Mouse (Mus musculus) CH12.LX (cell line): ENCODE data around the gene Lrrc15. TPM values are rescaled to one million over a fixed set of nuclear protein-coding genes. Genes with fewer than 3 reads are reported as not detected.

Experiments used
- DNase-seq: peaks from one replicate; pipeline ENCODE4 v3.0.0-alpha.2; 2013; ENCODE audit errors: extremely low read depth
- H3K27ac ChIP-seq: 2 replicates; pipeline ENCODE4 v1.5.1; 2012; ENCODE audit warnings: low read depth, mild to moderate bottlenecking, control low read depth, moderate library complexity; ENCODE audit not compliant: insufficient read depth
- H3K27me3 ChIP-seq: replicated peaks from 2 replicates; pipeline ENCODE3; 2012; ENCODE audit warnings: inconsistent platforms
- H3K36me3 ChIP-seq, 2 experiments: replicated peaks in 1 of 2; 2 replicates each; pipeline versions ENCODE3 to v1.6.1; 2012; ENCODE audit warnings: inconsistent platforms in 1 of 2, low read length in 1 of 2, mild to moderate bottlenecking in 1 of 2, mixed read lengths in 1 of 2, moderate library complexity in 1 of 2; ENCODE audit not compliant: control insufficient read depth in 1 of 2, insufficient read depth in 1 of 2
- H3K4me1 ChIP-seq, 2 experiments: 2 replicates each; pipeline ENCODE4 v1.6.1; 2012; ENCODE audit warnings: inconsistent platforms in 1 of 2, moderate library complexity in 1 of 2; ENCODE audit not compliant: insufficient read depth in 2 of 2, control insufficient read depth in 1 of 2
- H3K4me2 ChIP-seq: 2 replicates; pipeline ENCODE4 v1.6.1; 2012; ENCODE audit warnings: low read depth, mild to moderate bottlenecking, control low read depth; ENCODE audit not compliant: poor library complexity, insufficient read depth, severe bottlenecking
- H3K4me3 ChIP-seq, 3 experiments: fragments of 150-350 bp in 1 of 3; sonication (generic) in 1 of 3; replicated peaks in 1 of 3; 2 replicates each; pipeline versions ENCODE3 to v1.5.1; 2011 to 2012; ENCODE audit warnings: low read depth in 2 of 3, low read length in 2 of 3, mild to moderate bottlenecking in 2 of 3, moderate library complexity in 2 of 3, control low read depth in 1 of 3, improper control_type of control experiment in 1 of 3, inconsistent platforms in 1 of 3, mixed read lengths in 1 of 3; ENCODE audit not compliant: poor library complexity in 1 of 3
- H3K79me2 ChIP-seq: replicated peaks from 2 replicates; pipeline ENCODE4 v1.6.1; 2012; ENCODE audit warnings: mild to moderate bottlenecking, moderate library complexity; ENCODE audit not compliant: control insufficient read depth, poor library complexity, insufficient read depth, severe bottlenecking; ENCODE audit errors: extremely low read depth
- H3K9ac ChIP-seq: 2 replicates; pipeline ENCODE4 v1.6.1; 2012; ENCODE audit warnings: low read depth, mild to moderate bottlenecking, control low read depth, moderate library complexity; ENCODE audit not compliant: insufficient read depth
- H3K9me3 ChIP-seq: replicated peaks from 2 replicates; pipeline ENCODE3; 2012; ENCODE audit warnings: low read length, inconsistent platforms, mixed read lengths
- CHD2 ChIP-seq: IDR thresholded peaks from 2 replicates; pipeline ENCODE4 v1.6.1; 2011; ENCODE audit warnings: low read length, improper control_type of control experiment
- E2F4 ChIP-seq: IDR thresholded peaks from 2 replicates; pipeline ENCODE4 v1.6.1; 2011; ENCODE audit warnings: low read depth, low read length, improper control_type of control experiment; ENCODE audit not compliant: insufficient replicate concordance
- GABPA ChIP-seq: IDR thresholded peaks from 2 replicates; pipeline ENCODE4 v1.6.1; 2012; ENCODE audit warnings: low read depth, low read length, improper control_type of control experiment, inconsistent platforms; ENCODE audit not compliant: insufficient replicate concordance
- HCFC1 ChIP-seq: IDR thresholded peaks from 2 replicates; pipeline ENCODE4 v1.6.1; 2012; ENCODE audit warnings: low read depth, mild to moderate bottlenecking, inconsistent platforms, low read length, improper control_type of control experiment
- IRF4 ChIP-seq: IDR thresholded peaks from 2 replicates; pipeline ENCODE4 v1.6.1; 2014; ENCODE audit warnings: low read depth, mild to moderate bottlenecking, inconsistent platforms, low read length, improper control_type of control experiment
- MAFK ChIP-seq: IDR thresholded peaks from 2 replicates; pipeline ENCODE4 v1.6.1; 2011; ENCODE audit warnings: low read length, improper control_type of control experiment; ENCODE audit not compliant: insufficient replicate concordance
- MAX ChIP-seq: IDR thresholded peaks from 2 replicates; pipeline ENCODE4 v1.6.1; 2011; ENCODE audit warnings: low read length, improper control_type of control experiment
- MEF2A ChIP-seq: IDR thresholded peaks from 2 replicates; pipeline ENCODE4 v1.6.1; 2014; ENCODE audit warnings: low read depth, mild to moderate bottlenecking, inconsistent platforms, low read length, improper control_type of control experiment, borderline replicate concordance
- MYC ChIP-seq: IDR thresholded peaks from 2 replicates; pipeline ENCODE4 v1.6.1; 2011; ENCODE audit warnings: low read depth, mild to moderate bottlenecking, improper control_type of control experiment, low read length
- NELFE ChIP-seq: IDR thresholded peaks from 2 replicates; pipeline ENCODE4 v1.6.1; 2011; ENCODE audit warnings: low read depth, low read length, improper control_type of control experiment
- NRF1 ChIP-seq: IDR thresholded peaks from 2 replicates; pipeline ENCODE4 v1.6.1; 2014; ENCODE audit warnings: low read depth, mild to moderate bottlenecking, inconsistent platforms, low read length, improper control_type of control experiment, moderate library complexity
- POLR2A ChIP-seq: IDR thresholded peaks from 2 replicates; pipeline ENCODE4 v1.6.1; 2011; ENCODE audit warnings: low read depth, mild to moderate bottlenecking, improper control_type of control experiment, low read length
- POLR2AphosphoS2 ChIP-seq: IDR thresholded peaks from 2 replicates; pipeline ENCODE4 v1.6.1; 2011; ENCODE audit warnings: low read depth, low read length, improper control_type of control experiment
- RAD21 ChIP-seq: IDR thresholded peaks from 2 replicates; pipeline ENCODE4 v1.6.1; 2011; ENCODE audit warnings: low read depth, mild to moderate bottlenecking, low read length, improper control_type of control experiment, moderate library complexity
- SIN3A ChIP-seq: IDR thresholded peaks from 2 replicates; pipeline ENCODE4 v1.6.1; 2012; ENCODE audit warnings: low read length, improper control_type of control experiment, inconsistent platforms
- SMC3 ChIP-seq: IDR thresholded peaks from 2 replicates; pipeline ENCODE4 v1.6.1; 2011; ENCODE audit warnings: low read depth, low read length, improper control_type of control experiment
- UBTF ChIP-seq: IDR thresholded peaks from 2 replicates; pipeline ENCODE4 v1.6.1; 2012; ENCODE audit warnings: low read depth, mild to moderate bottlenecking, inconsistent platforms, low read length, improper control_type of control experiment, moderate library complexity
- USF1 ChIP-seq: IDR thresholded peaks from 2 replicates; pipeline ENCODE4 v1.6.1; 2014; ENCODE audit warnings: low read depth, mild to moderate bottlenecking, inconsistent platforms, low read length, improper control_type of control experiment
- ZMIZ1 ChIP-seq: IDR thresholded peaks from 2 replicates; pipeline ENCODE4 v1.6.1; 2012; ENCODE audit warnings: low read depth, mild to moderate bottlenecking, inconsistent platforms, low read length, improper control_type of control experiment
- dilution Hi-C: fragments of 300-500 bp; cut with MboI; formaldehyde crosslinking; loops from 2 replicates; pipeline ENCODE4 v1.14.3; 2020; ENCODE audit warnings: low sequenced_read_pairs; ENCODE audit not compliant: extremely low pct_unique_long_range_greater_than_20kb, extremely low pct_ligation_motif_present
- in situ Hi-C: fragments of 300-500 bp; cut with MboI; formaldehyde crosslinking; loops from 3 replicates; pipeline ENCODE4 v1.14.3; 2019; ENCODE audit warnings: low sequenced_read_pairs, low pct_ligation_motif_present, low pct_unique_long_range_greater_than_20kb, mixed read lengths
- polyA plus RNA-seq: library from polyadenylated mRNA; unstranded; fragments of >175 nt; gene quantifications from 2 replicates; pipeline ENCODE4 v1.2.1, GENCODE M21; 2012; ENCODE audit warnings: low read depth; ENCODE audit not compliant: insufficient read length
- total RNA-seq, 2 experiments: library from RNA; depleted of rRNA; stranded (reverse); fragments of 300-350 nt in 1 of 2; fragments of >200 nt in 1 of 2; gene quantifications; 2 replicates each; pipeline ENCODE4 v1.2.3; 2012 to 2014

Lrrc15 gene
- total and polyA plus RNA-seq, 3 experiments: not detected

DNA sequence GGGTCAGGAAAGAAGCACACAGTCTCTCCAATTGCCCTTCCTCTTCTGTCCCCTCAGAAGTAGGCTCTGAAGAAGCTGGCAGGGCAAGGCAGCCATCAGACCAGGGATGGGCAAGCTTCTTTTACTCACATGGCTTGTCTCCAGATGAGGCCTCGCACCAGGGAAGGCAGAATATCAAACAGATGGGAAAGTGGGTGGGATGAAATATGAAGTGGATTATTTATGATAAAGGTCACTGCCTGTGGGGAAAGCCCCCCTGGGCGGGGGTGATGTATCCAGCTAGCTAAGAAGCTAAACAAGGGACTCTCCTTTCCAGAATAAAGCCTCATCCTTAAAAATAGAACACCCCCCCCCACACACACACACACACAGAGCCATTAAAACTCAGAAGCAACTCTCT is 47.5 kb downstream of the Lrrc15 start:
- dilution Hi-C loops: no loop called here
- in situ Hi-C loops: no loop called here
- no peaks in the 10 kb centered on the region for H3K9me3 ChIP-seq
- no peak overlapping the region for H3K4me3 ChIP-seq
- H3K9ac ChIP-seq: peak overlapping the region; percentile 46
- H3K79me2 ChIP-seq: no peaks in the 10 kb centered on the region
- TF ChIP-seq IRF4: 0 out of 2 replicates have a peak, but pooled peaks have one; percentile 18
- no peak for TF ChIP-seq NRF1
- no peak for TF ChIP-seq MAFK
- TF ChIP-seq MEF2A: 0 out of 2 replicates have a peak, but pooled peaks have one; percentile 23
- TF ChIP-seq ZMIZ1: no peak
- no peak for TF ChIP-seq UBTF
- no peak overlapping the region for H3K27ac ChIP-seq
- peak overlapping the region; percentile 88 for H3K4me2 ChIP-seq
- no peak for DNase-seq
- H3K27me3 ChIP-seq: peaks cover 44% of the 10 kb centered on the region
- H3K4me1 ChIP-seq: peaks cover 13 to 36% of the 10 kb centered on the region in 2 experiments
- H3K36me3 ChIP-seq: no peaks in the 10 kb centered on the region

DNA sequence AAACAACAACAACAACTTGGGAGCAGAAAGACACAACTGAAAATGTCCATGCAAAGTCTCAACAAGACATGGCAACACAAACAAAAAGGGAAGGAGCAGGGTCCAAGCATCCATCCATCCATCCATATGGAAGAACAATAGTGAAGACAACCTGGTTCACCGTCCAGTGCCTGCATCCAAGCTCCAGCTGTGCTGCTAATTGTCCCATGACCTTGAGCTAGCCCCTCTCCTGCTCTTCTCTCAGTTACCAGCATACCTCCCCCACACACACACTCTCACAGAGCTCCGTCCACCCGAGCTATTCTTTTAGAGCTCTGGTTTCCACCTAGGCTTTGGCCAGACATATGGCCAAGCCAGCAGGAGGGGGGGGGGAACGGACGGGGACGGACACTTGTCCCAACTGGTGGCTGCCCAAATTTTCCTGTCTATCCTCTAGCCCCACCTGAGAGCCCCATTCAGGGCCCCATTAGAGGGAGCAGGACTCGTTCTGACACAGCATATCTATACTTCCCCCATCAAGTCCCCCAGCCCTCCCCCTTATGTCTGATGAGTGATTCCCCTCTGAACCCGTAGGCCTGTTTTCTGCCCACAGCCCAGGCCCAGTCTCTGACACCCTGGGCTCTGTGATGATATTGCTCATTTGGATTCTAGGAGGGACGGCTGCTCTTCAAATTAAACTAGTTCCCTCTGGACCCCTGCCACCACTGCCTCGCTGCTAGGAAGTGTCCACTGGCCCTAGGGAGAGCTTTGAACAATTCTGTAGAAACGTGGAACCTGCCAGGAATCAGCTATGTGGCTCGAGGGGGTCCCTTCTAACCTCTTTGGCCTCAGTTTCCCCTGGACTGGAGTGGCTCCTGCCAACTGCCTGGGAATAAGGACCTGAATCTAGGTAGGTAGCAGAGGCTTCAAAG is 48.2 kb downstream of the Lrrc15 start:
- dilution Hi-C loops: no loop called here
- Histone ChIP-seq H3K9me3 (no peaks in the 10 kb centered on the region), H3K36me3 (no peaks in the 10 kb centered on the region), H3K27ac (no peak overlapping the region), H3K9ac (no peak overlapping the region), H3K79me2 (no peaks in the 10 kb centered on the region), H3K4me3 (no peak overlapping the region)
- TF ChIP-seq SMC3 (no peak), CHD2 (no peak), MAX (no peak), USF1 (no peak), MEF2A (no peak), POLR2A (no peak), RAD21 (no peak), E2F4 (no peak), POLR2AphosphoS2 (no peak), MYC (no peak), NRF1 (no peak), HCFC1 (no peak), GABPA (no peak), NELFE (no peak), SIN3A (no peak)
- TF ChIP-seq, all 38 proteins: peak for 0
- in situ Hi-C loops: no loop called here
- Histone ChIP-seq H3K27me3 (peaks cover 44% of the 10 kb centered on the region), H3K4me2 (no peak overlapping the region), H3K4me1 (peaks cover 13 to 36% of the 10 kb centered on the region in 2 experiments)
- DNase-seq: no peak
